Mouse (Mus musculus) embryonic facial prominence, embryonic 14.5 days (tissue): ENCODE measurements around the gene Fbxo17. TPM values are rescaled to one million over a fixed set of nuclear protein-coding genes. Genes with fewer than 3 reads are reported as not detected.

Experiments
- ATAC-seq: fragments of 200-750 bp; cut with Nextera tagmentation; 2 replicates; pipeline ENCODE4 v1.8.0; 2017; ENCODE audit warnings: low read depth, moderate number of reproducible peaks, moderate TSS enrichment
- DNase-seq: peaks from one replicate; pipeline ENCODE4 v3.0.0-alpha.2; 2015; ENCODE audit warnings: low spot score
- H3K27ac ChIP-seq: fragments of 300-500 bp; sonication (generic); replicated peaks from 2 replicates; pipeline ENCODE4 v1.5.1; 2014; ENCODE audit warnings: low read depth, mild to moderate bottlenecking, low read length, moderate library complexity
- H3K27me3 ChIP-seq: fragments of 300-500 bp; sonication (generic); replicated peaks from 2 replicates; pipeline ENCODE4 v1.6.1; 2014; ENCODE audit warnings: low read length; ENCODE audit not compliant: control insufficient read depth, insufficient read depth
- H3K36me3 ChIP-seq: fragments of 300-500 bp; sonication (generic); 2 replicates; pipeline ENCODE4 v1.6.1; 2014; ENCODE audit warnings: low read length, mixed read lengths; ENCODE audit not compliant: control insufficient read depth, insufficient read depth
- H3K4me1 ChIP-seq: fragments of 300-500 bp; sonication (generic); 2 replicates; pipeline ENCODE4 v1.6.1; 2014; ENCODE audit warnings: antibody characterized with exemption, low read length; ENCODE audit not compliant: control insufficient read depth, insufficient read depth
- H3K4me2 ChIP-seq: fragments of 300-500 bp; sonication (generic); 2 replicates; pipeline ENCODE4 v1.6.1; 2014; ENCODE audit warnings: low read depth, mild to moderate bottlenecking, low read length, moderate library complexity, mixed read lengths
- H3K4me3 ChIP-seq: fragments of 300-500 bp; sonication (generic); 2 replicates; pipeline ENCODE4 v1.5.1; 2014; ENCODE audit warnings: low read depth, mild to moderate bottlenecking, low read length
- H3K9ac ChIP-seq: fragments of 300-500 bp; sonication (generic); 2 replicates; pipeline ENCODE4 v1.6.1; 2014; ENCODE audit warnings: low read depth, mild to moderate bottlenecking, low read length, moderate library complexity, mixed read lengths
- H3K9me3 ChIP-seq: fragments of 300-500 bp; sonication (generic); 2 replicates; pipeline ENCODE4 v1.6.1; 2016; ENCODE audit warnings: low read length; ENCODE audit not compliant: control insufficient read depth
- WGBS: fragments of 180-500 bp; shearing (Covaris S2); extraction: QIAGEN DNeasy Blood & Tissue Kit; methylation state at CpG from one replicate; pipeline ENCODE4 v1.1.7; 2014; 5-methylcytosine and 5-hydroxymethylcytosine counted together
- polyA plus RNA-seq: library from polyadenylated mRNA; unstranded; fragments of >200 nt; fragmentation: Nextera tagmentation; extraction: Ambion mirVana; gene quantifications from 2 replicates; pipeline ENCODE4 v1.2.1, GENCODE M21; 2014

The Fbxo17 gene
- polyA plus RNA-seq, 1 experiment from 2014 or later = 27.8 TPM

GRCm38 (mm10) chr7:28702601-28703143 is 13.9 kb upstream of the Fbxo17 start:
- H3K4me2 ChIP-seq = no peak overlapping the region
- no peak overlapping the region for H3K27ac ChIP-seq
- no peak for ATAC-seq
- no peak overlapping the region for H3K4me3 ChIP-seq
- no peaks in the 10 kb centered on the region for H3K36me3 ChIP-seq
- no peak for DNase-seq
- no peaks in the 10 kb centered on the region for H3K4me1 ChIP-seq
- WGBS = 68% methylated on average over 9 of the region's 9 CpGs
- H3K9ac ChIP-seq = no peak overlapping the region
- H3K27me3 ChIP-seq = no peaks in the 10 kb centered on the region
- 0 out of 2 replicates have a peak, but pooled peaks cover 5% of the 10 kb centered on the region for H3K9me3 ChIP-seq

- H3K4me3 ChIP-seq = no peak overlapping the region
- no peak for ATAC-seq
- no peaks in the 10 kb centered on the region for H3K9me3 ChIP-seq
- H3K4me2 ChIP-seq = no peak overlapping the region
- H3K27ac ChIP-seq = no peak overlapping the region
- no peaks in the 10 kb centered on the region for H3K36me3 ChIP-seq
- H3K27me3 ChIP-seq = no peaks in the 10 kb centered on the region
- no peak for DNase-seq
- no peaks in the 10 kb centered on the region for H3K4me1 ChIP-seq
- H3K9ac ChIP-seq = no peak overlapping the region
Observed at GRCm38 (mm10) chr7:28709454-28709853, 7.2 kb upstream of the Fbxo17 start.

- Histone ChIP-seq H3K4me2 (no peak overlapping the region), H3K36me3 (no peaks in the 10 kb centered on the region), H3K9ac (no peak overlapping the region), H3K4me1 (peaks cover under 1% of the 10 kb centered on the region), H3K9me3 (no peaks in the 10 kb centered on the region), H3K27ac (no peak overlapping the region), H3K27me3 (no peaks in the 10 kb centered on the region), H3K4me3 (no peak overlapping the region)
- WGBS = 67% methylated on average over 3 of the region's 3 CpGs
- ATAC-seq = no peak
- DNase-seq = no peak
Observed at GRCm38 (mm10) chr7:28710962-28711361, 5.6 kb upstream of the Fbxo17 start.

GRCm38 (mm10) chr7:28714667-28715066 is 1.9 kb upstream of the Fbxo17 start:
- Histone ChIP-seq H3K9me3 (no peaks in the 10 kb centered on the region), H3K4me3 (no peak overlapping the region), H3K36me3 (no peaks in the 10 kb centered on the region), H3K27me3 (no peaks in the 10 kb centered on the region), H3K27ac (no peak overlapping the region; the same call in 1 of the 2 replicates), H3K9ac (no peak overlapping the region), H3K4me1 (peaks cover 5% of the 10 kb centered on the region), H3K4me2 (no peak overlapping the region)
- ATAC-seq = no peak
- WGBS = 75% methylated on average over 5 of the region's 5 CpGs
- DNase-seq = peak; percentile 34

GRCm38 (mm10) chr7:28715598-28715997 is 1.0 kb upstream of the Fbxo17 start:
- Histone ChIP-seq H3K4me3 (no peak overlapping the region), H3K9me3 (no peaks in the 10 kb centered on the region), H3K9ac (no peak overlapping the region), H3K4me2 (no peak overlapping the region), H3K27ac (no peak overlapping the region), H3K27me3 (no peaks in the 10 kb centered on the region), H3K4me1 (peaks cover 5% of the 10 kb centered on the region), H3K36me3 (no peaks in the 10 kb centered on the region)
- ATAC-seq (no peak), DNase-seq (no peak)
- WGBS = 89% methylated on average over 2 of the region's 2 CpGs

- H3K27me3 ChIP-seq = no peaks in the 10 kb centered on the region
- ATAC-seq (no peak), DNase-seq (no peak)
- no peaks in the 10 kb centered on the region for H3K9me3 ChIP-seq
- H3K4me3 ChIP-seq = peak overlapping the region; percentile 52
- H3K4me1 ChIP-seq = peaks cover 5% of the 10 kb centered on the region
- peak overlapping the region; percentile 75 for H3K4me2 ChIP-seq
- no peaks in the 10 kb centered on the region for H3K36me3 ChIP-seq
- no peak overlapping the region for H3K27ac ChIP-seq
- WGBS = 65% methylated on average over 10 of the region's 10 CpGs
- 0 out of 2 replicates have a peak overlapping the region, but pooled peaks have one; percentile 75 for H3K9ac ChIP-seq
Observed at GRCm38 (mm10) chr7:28717726-28718125, 1.1 kb downstream of the Fbxo17 start.

GRCm38 (mm10) chr7:28719159-28719558 is 2.6 kb downstream of the Fbxo17 start:
- no peak for DNase-seq
- 30% methylated on average over 4 of the region's 4 CpGs for WGBS
- peaks cover 5% of the 10 kb centered on the region for H3K4me1 ChIP-seq
- H3K4me2 ChIP-seq = 0 out of 2 replicates have a peak overlapping the region, but pooled peaks have one; percentile 10
- H3K9me3 ChIP-seq = no peaks in the 10 kb centered on the region
- H3K27me3 ChIP-seq = no peaks in the 10 kb centered on the region
- H3K9ac ChIP-seq = 0 out of 2 replicates have a peak overlapping the region, but pooled peaks have one; percentile 14
- H3K27ac ChIP-seq = no peak overlapping the region
- no peak overlapping the region for H3K4me3 ChIP-seq
- ATAC-seq = no peak
- no peaks in the 10 kb centered on the region for H3K36me3 ChIP-seq

GRCm38 (mm10) chr7:28719650-28720049 is 3.0 kb downstream of the Fbxo17 start:
- Histone ChIP-seq H3K9ac (no peak overlapping the region), H3K36me3 (peaks cover 2% of the 10 kb centered on the region), H3K4me3 (no peak overlapping the region), H3K9me3 (no peaks in the 10 kb centered on the region), H3K4me1 (peaks cover 5% of the 10 kb centered on the region), H3K4me2 (no peak overlapping the region), H3K27me3 (no peaks in the 10 kb centered on the region), H3K27ac (0 out of 2 replicates have a peak overlapping the region, but pooled peaks have one; percentile 10)
- WGBS = 78% methylated on average over 2 of the region's 2 CpGs
- no peak for ATAC-seq
- DNase-seq = no peak
